ENCODE assay signal across 19 mouse cellular contexts in genomic region chrX:160494333-160494732, GRCm38 (mm10). TPM values are rescaled to one million over a fixed set of nuclear protein-coding genes. Genes with fewer than 3 reads are reported as not detected.
DNase-seq lines count a peak whose midpoint lies in the region; ATAC-seq lines count a peak whose summit lies in the region.
"Had no signal": no experiment of that assay in that cellular context is flagged by ENCODE, and none has a peak within 500 bp of the region (broad histone marks: within the 10 kb centered on the region; RNA-seq: fewer than 3 reads in every experiment).

No protein-coding gene starts in this region.

- no peak overlapping the region; the same call in 1 of the 2 replicates for H3K27ac ChIP-seq in forebrain, embryonic 13.5 days
- no peak overlapping the region for H3K27ac ChIP-seq in forebrain, embryonic 10.5 days
- no peak overlapping the region for H3K27ac ChIP-seq in midbrain, embryonic 14.5 days (replicated peaks; ENCODE audit: low read depth, low read length)
- no peak overlapping the region for H3K27ac ChIP-seq in midbrain, embryonic 13.5 days
- H3K27ac ChIP-seq: embryonic facial prominence, embryonic 13.5 days; gastrocnemius, adult 2 months; hindbrain, embryonic 15.5 days; kidney, postnatal 0 days; neural tube, embryonic 12.5 days had no signal

- no peak overlapping the region for H3K4me3 ChIP-seq in forebrain, embryonic 13.5 days
- no peak overlapping the region for H3K4me3 ChIP-seq in forebrain, embryonic 10.5 days
- no peak overlapping the region for H3K4me3 ChIP-seq in midbrain, embryonic 14.5 days (replicated peaks; ENCODE audit: low read depth, low read length)
- no peak overlapping the region for H3K4me3 ChIP-seq in midbrain, embryonic 13.5 days (replicated peaks)
- H3K4me3 ChIP-seq: embryonic facial prominence, embryonic 13.5 days; gastrocnemius, adult 2 months; heart, embryonic 12.5 days; hindbrain, embryonic 15.5 days; neural tube, embryonic 12.5 days had no signal

- H3K4me1 ChIP-seq in forebrain, embryonic 13.5 days = no peaks in the 10 kb centered on the region
- no peaks in the 10 kb centered on the region for H3K4me1 ChIP-seq in forebrain, embryonic 10.5 days
- no peaks in the 10 kb centered on the region for H3K4me1 ChIP-seq in midbrain, embryonic 14.5 days (ENCODE audit: control insufficient read depth, insufficient read depth, low read length)
- H3K4me1 ChIP-seq in midbrain, embryonic 13.5 days (replicated peaks) = no peaks in the 10 kb centered on the region
- H3K4me1 ChIP-seq: embryonic facial prominence, embryonic 13.5 days; heart, embryonic 12.5 days; hindbrain, embryonic 15.5 days; neural tube, embryonic 12.5 days had no signal

- peak; percentile 85 for ATAC-seq in forebrain, embryonic 13.5 days
- no peak for ATAC-seq in midbrain, embryonic 14.5 days (ENCODE audit: low FRiP score, low TSS enrichment)
- ATAC-seq in midbrain, embryonic 13.5 days = no peak
- ATAC-seq in megakaryocyte-erythroid progenitor cell, adult 5-6 weeks (replicated peaks; ENCODE audit: low FRiP score, low TSS enrichment, poor library complexity, severe bottlenecking) = peak; percentile 70; the same call in 1 of the 2 replicates

- no peaks in the 10 kb centered on the region for H3K9me3 ChIP-seq in forebrain, embryonic 13.5 days (replicated peaks)
- H3K9me3 ChIP-seq in forebrain, embryonic 10.5 days = no peaks in the 10 kb centered on the region
- H3K9me3 ChIP-seq in midbrain, embryonic 14.5 days (ENCODE audit: control insufficient read depth, low read length) = no peaks in the 10 kb centered on the region
- H3K9me3 ChIP-seq in midbrain, embryonic 13.5 days = no peaks in the 10 kb centered on the region
- H3K9me3 ChIP-seq: embryonic facial prominence, embryonic 13.5 days; heart, embryonic 12.5 days; hindbrain, embryonic 15.5 days; neural tube, embryonic 12.5 days had no signal

- no peak for DNase-seq in forebrain, embryonic 10.5 days (ENCODE audit: extremely low spot score, low spot score)
- DNase-seq in midbrain, embryonic 14.5 days = peak; percentile 53
- DNase-seq in MN1 (ENCODE audit: low spot score) = peak; percentile 73
- no peak for DNase-seq in left cerebral cortex, postnatal 36 days (ENCODE audit: low spot score in 2 of 2)
- no peak for DNase-seq in ovary, postnatal 14 days (ENCODE audit: low spot score)
- DNase-seq: gastrocnemius, adult 2 months; kidney, adult 11 months; liver; lung, adult 2 months; right cerebral cortex, postnatal 4 days; thymus, postnatal 36 days had no signal

- intact Hi-C loops in left cerebral cortex, postnatal 36 days (cut with DNase I) = no loop called here

- H3K27me3 ChIP-seq in forebrain, embryonic 13.5 days = peaks cover 6% of the 10 kb centered on the region; the same call in 1 of the 2 replicates
- peaks cover 84% of the 10 kb centered on the region for H3K27me3 ChIP-seq in forebrain, embryonic 10.5 days (ENCODE audit: poor library complexity, severe bottlenecking)
- no peaks in the 10 kb centered on the region for H3K27me3 ChIP-seq in midbrain, embryonic 14.5 days (ENCODE audit: control insufficient read depth, insufficient read depth, low read length)
- H3K27me3 ChIP-seq in midbrain, embryonic 13.5 days = peaks cover 32% of the 10 kb centered on the region
- H3K27me3 ChIP-seq: heart, embryonic 12.5 days had no signal

- no peak overlapping the region for H3K9ac ChIP-seq in forebrain, embryonic 13.5 days
- no peak overlapping the region for H3K9ac ChIP-seq in midbrain, embryonic 14.5 days (replicated peaks; ENCODE audit: low read length)
- no peak overlapping the region for H3K9ac ChIP-seq in midbrain, embryonic 13.5 days (replicated peaks)
- H3K9ac ChIP-seq: embryonic facial prominence, embryonic 13.5 days; heart, embryonic 12.5 days; hindbrain, embryonic 15.5 days; neural tube, embryonic 12.5 days had no signal

- H3K4me2 ChIP-seq in forebrain, embryonic 13.5 days = no peak overlapping the region
- no peak overlapping the region for H3K4me2 ChIP-seq in midbrain, embryonic 14.5 days (ENCODE audit: low read length)
- no peak overlapping the region for H3K4me2 ChIP-seq in midbrain, embryonic 13.5 days (replicated peaks)
- H3K4me2 ChIP-seq: embryonic facial prominence, embryonic 13.5 days; heart, embryonic 12.5 days; hindbrain, embryonic 15.5 days; neural tube, embryonic 12.5 days had no signal

- H3K36me3 ChIP-seq in forebrain, embryonic 13.5 days (ENCODE audit: poor library complexity, severe bottlenecking) = no peaks in the 10 kb centered on the region
- no peaks in the 10 kb centered on the region for H3K36me3 ChIP-seq in forebrain, embryonic 10.5 days (replicated peaks)
- no peaks in the 10 kb centered on the region for H3K36me3 ChIP-seq in midbrain, embryonic 14.5 days (ENCODE audit: control insufficient read depth, insufficient read depth, low read length)
- H3K36me3 ChIP-seq in midbrain, embryonic 13.5 days = no peaks in the 10 kb centered on the region
- H3K36me3 ChIP-seq: embryonic facial prominence, embryonic 13.5 days; heart, embryonic 12.5 days; hindbrain, embryonic 15.5 days; neural tube, embryonic 12.5 days had no signal

- WGBS in forebrain, embryonic 13.5 days = 47% methylated on average over 3 of the region's 3 CpGs
- 62% methylated on average over 3 of the region's 3 CpGs for WGBS in forebrain, embryonic 10.5 days
- WGBS in midbrain, embryonic 14.5 days = 24% methylated on average over 3 of the region's 3 CpGs
- WGBS in midbrain, embryonic 13.5 days = 60% methylated on average over 3 of the region's 3 CpGs

RNA-seq across cellular contexts. Expression of gene Phka2, which starts 7.6 kb away (rescaled TPM):
- polyA plus RNA-seq in forebrain, embryonic 13.5 days (2015; fragmentation: Nextera tagmentation; extraction: Ambion mirVana) = 14.0 and 15.3 TPM in 2 replicates
- polyA plus RNA-seq in forebrain, embryonic 10.5 days (2016; fragmentation: Nextera tagmentation; extraction: Ambion mirVana) = 15.9 and 16.9 TPM in 2 replicates
- polyA plus RNA-seq in midbrain, embryonic 14.5 days (2014; fragmentation: Nextera tagmentation; extraction: Ambion mirVana) = 12.5 and 15.3 TPM in 2 replicates
- polyA plus RNA-seq in midbrain, embryonic 13.5 days (2015; fragmentation: Nextera tagmentation; extraction: Ambion mirVana) = 15.9 and 18.4 TPM in 2 replicates
- 46.3 and 60.7 TPM in 2 replicates for total RNA-seq in megakaryocyte-erythroid progenitor cell, adult 5-6 weeks (2014; fragmentation: Nextera tagmentation)
- 30.5 and 32.0 TPM in 2 replicates for total RNA-seq in megakaryocyte-erythroid progenitor cell, adult 5-6 weeks (2017)
- total RNA-seq in left cerebral cortex, postnatal 36 days (2021) = 10 to 100 TPM; 24.9 to 44.0 TPM

Comparison
In these comparisons a context has a peak if more than half of its experiments do, and no peak if none do; other contexts are left out.
1. ATAC-seq: peak in forebrain, embryonic 13.5 days (single experiment) and megakaryocyte-erythroid progenitor cell, adult 5-6 weeks (single experiment); none in midbrain, embryonic 14.5 days (single experiment) and midbrain, embryonic 13.5 days (single experiment).
2. DNase-seq: peak in midbrain, embryonic 14.5 days (single experiment) and MN1 (single experiment); none in forebrain, embryonic 10.5 days (single experiment), left cerebral cortex, postnatal 36 days (0 of 2) and ovary, postnatal 14 days (single experiment).